Mouse (Mus musculus): Measurements from ENCODE around the gene Cd300lg.

- TF ChIP-seq CTCF (IDR thresholded peaks at IDR 0.05; ENCODE audit: low read depth, low read length) (no peak), POLR2A (IDR thresholded peaks at IDR 0.05; ENCODE audit: borderline replicate concordance, low read depth, low read length) (no peak)
Measured at GRCm38 (mm10) chr11:102069633-102070032, 28.3 kb downstream of the Cd300lg start.
